Mouse (Mus musculus) ES-Bruce4 (cell line): ENCODE data around the gene St3gal3. TPM values are rescaled to one million over a fixed set of nuclear protein-coding genes. Genes with fewer than 3 reads are reported as not detected.

Experiments
- H3K27ac ChIP-seq: 2 replicates; pipeline ENCODE4 v1.5.1; 2012; ENCODE audit warnings: low read length, inconsistent platforms; ENCODE audit not compliant: insufficient read depth
- H3K27me3 ChIP-seq: 2 replicates; pipeline ENCODE4 v1.6.1; 2012; ENCODE audit warnings: mild to moderate bottlenecking, low read length, inconsistent platforms; ENCODE audit not compliant: control insufficient read depth, poor library complexity, insufficient read depth, severe bottlenecking
- H3K36me3 ChIP-seq: 2 replicates; pipeline ENCODE4 v1.6.1; 2012; ENCODE audit warnings: inconsistent platforms, mild to moderate bottlenecking, low read length, moderate library complexity; ENCODE audit not compliant: control insufficient read depth, poor library complexity, insufficient read depth, severe bottlenecking
- H3K4me1 ChIP-seq: one replicate; pipeline ENCODE4 v1.8.1; 2011; ENCODE audit warnings: low read length; ENCODE audit not compliant: control insufficient read depth, insufficient read depth
- H3K4me3 ChIP-seq: 2 replicates; pipeline ENCODE4 v1.5.1; 2011; ENCODE audit warnings: low read depth, mild to moderate bottlenecking, low read length
- H3K9ac ChIP-seq: 2 replicates; pipeline ENCODE4 v1.6.1; 2012; ENCODE audit warnings: low read depth, mild to moderate bottlenecking, inconsistent platforms; ENCODE audit not compliant: poor library complexity, severe bottlenecking
- H3K9me3 ChIP-seq: replicated peaks from 2 replicates; pipeline ENCODE4 v1.6.1; 2012; ENCODE audit warnings: mild to moderate bottlenecking, low read length, inconsistent platforms; ENCODE audit not compliant: control insufficient read depth, poor library complexity, insufficient read depth, severe bottlenecking
- CTCF ChIP-seq: IDR thresholded peaks from one replicate; pipeline ENCODE4 v1.8.1; 2011; ENCODE audit warnings: low read depth, low read length
- EP300 ChIP-seq: IDR thresholded peaks from 2 replicates; pipeline ENCODE4 v1.6.1; 2011; ENCODE audit warnings: low read depth, low read length; ENCODE audit not compliant: insufficient read depth
- POLR2A ChIP-seq: IDR thresholded peaks from one replicate; pipeline ENCODE4 v1.8.1; 2011; ENCODE audit warnings: low read length; ENCODE audit not compliant: insufficient read depth
- polyA plus RNA-seq: library from polyadenylated mRNA; stranded (reverse); fragments of >200 nt; gene quantifications from 2 replicates; pipeline ENCODE4 v1.2.4, GENCODE M21; 2011; ENCODE audit warnings: low read depth; ENCODE audit not compliant: missing spikeins, insufficient read depth, insufficient read length

St3gal3 gene
- polyA plus RNA-seq, 1 experiment = 13.9 TPM

DNA sequence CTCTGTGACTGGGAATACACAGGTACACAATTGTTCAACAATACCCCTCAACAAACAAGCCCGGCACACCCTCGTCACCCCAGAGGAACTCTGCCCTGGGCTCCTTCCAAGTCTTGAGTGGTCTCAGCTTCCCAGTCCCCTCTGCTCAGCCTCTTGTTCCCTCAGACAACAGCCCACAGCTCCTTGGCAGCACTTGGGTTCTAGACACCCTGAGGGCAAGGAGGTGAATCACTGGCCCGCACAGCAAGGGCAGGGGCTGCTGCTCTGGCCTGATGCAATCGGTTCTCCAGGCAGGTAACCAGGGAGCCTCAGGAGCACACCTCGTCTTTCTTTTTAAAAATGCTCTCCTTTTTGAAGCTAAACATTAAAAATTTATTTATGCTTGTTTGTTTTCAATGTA, 201.5 kb downstream of the St3gal3 start:
- H3K4me3 ChIP-seq = no peak overlapping the region
- H3K4me1 ChIP-seq = no peaks in the 10 kb centered on the region
- no peak overlapping the region for H3K9ac ChIP-seq
- H3K36me3 ChIP-seq = peaks cover under 1% of the 10 kb centered on the region; the same call in 1 of the 2 replicates
- no peak for TF ChIP-seq EP300
- no peak for TF ChIP-seq CTCF
- no peak for TF ChIP-seq POLR2A
- no peak overlapping the region for H3K27ac ChIP-seq
- H3K27me3 ChIP-seq = no peaks in the 10 kb centered on the region
- H3K9me3 ChIP-seq = no peaks in the 10 kb centered on the region

DNA sequence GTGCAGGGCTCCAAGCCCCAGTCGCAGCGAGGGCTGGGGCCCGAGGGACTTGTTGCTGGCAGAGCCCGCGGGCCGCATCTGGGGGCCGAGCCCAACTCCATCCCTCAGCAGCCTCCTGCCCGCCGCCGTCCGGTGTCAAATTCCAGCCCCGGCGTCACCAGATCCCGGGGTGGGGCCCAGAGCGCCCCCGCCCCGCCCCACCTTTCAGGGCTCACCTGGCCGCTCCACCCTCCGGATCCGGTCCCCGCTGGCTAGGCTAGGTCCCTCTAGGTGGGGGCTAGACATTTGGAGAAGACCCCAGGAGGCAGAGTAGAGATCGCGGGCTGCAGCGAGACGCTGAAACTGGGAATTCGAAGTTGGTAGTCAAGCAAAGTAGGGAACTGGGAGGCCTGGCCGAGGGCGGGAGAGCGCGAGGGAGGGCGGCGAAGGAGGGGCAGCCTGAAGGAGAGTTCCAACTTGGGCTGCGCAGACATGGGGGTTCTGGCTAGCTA, 205.3 kb downstream of the St3gal3 start, which contains the start of gene Artn:
TSS of gene Artn (minus strand) at position 373 of the 491 bp plus-strand sequence.
- Histone ChIP-seq H3K9ac (peak within 1 kb of the TSS; percentile 71), H3K4me3 (peak within 1 kb of the TSS; percentile 91), H3K4me1 (no peaks in the 10 kb centered on the region), H3K27ac (no peak within 1 kb of the TSS), H3K9me3 (no peaks in the 10 kb centered on the region), H3K36me3 (no peaks in the 10 kb centered on the region), H3K27me3 (no peaks in the 10 kb centered on the region; the same call in 1 of the 2 replicates)
- TF ChIP-seq POLR2A (no peak), EP300 (peak; percentile 18; the same call in 1 of the 2 replicates)

DNA sequence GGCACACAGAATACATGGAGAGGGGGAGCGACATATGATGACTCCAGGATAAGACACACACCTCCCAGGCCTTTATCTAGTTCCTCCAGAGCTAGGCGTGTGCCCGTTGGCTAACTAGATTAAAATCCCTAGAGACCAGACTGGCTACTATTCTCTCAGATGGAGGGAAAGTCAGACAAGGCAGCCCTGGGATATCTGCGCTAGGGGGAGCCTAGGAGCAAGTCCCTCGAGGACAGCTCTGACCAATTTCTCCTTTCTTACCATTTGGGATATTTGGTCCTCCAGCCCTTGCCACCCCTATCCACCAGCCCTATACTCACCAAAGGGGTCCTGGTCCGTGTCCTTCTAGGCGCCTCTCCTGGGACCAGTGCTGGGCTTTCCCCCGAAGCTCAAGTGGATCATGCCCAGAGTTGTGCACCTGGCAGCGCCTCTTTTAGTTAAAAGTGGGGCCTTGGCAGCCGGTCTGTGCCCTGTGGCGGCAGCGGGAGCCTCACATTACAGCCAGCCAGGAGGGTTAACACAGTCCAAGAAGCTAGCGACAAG, 205.9 kb downstream of the St3gal3 start:
- Histone ChIP-seq H3K9me3 (no peaks in the 10 kb centered on the region), H3K9ac (peak overlapping the region; percentile 71), H3K27me3 (no peaks in the 10 kb centered on the region; the same call in 1 of the 2 replicates), H3K36me3 (no peaks in the 10 kb centered on the region), H3K4me3 (peak overlapping the region; percentile 91), H3K27ac (no peak overlapping the region), H3K4me1 (no peaks in the 10 kb centered on the region)
- TF ChIP-seq POLR2A (no peak), CTCF (peak; percentile 50)

DNA sequence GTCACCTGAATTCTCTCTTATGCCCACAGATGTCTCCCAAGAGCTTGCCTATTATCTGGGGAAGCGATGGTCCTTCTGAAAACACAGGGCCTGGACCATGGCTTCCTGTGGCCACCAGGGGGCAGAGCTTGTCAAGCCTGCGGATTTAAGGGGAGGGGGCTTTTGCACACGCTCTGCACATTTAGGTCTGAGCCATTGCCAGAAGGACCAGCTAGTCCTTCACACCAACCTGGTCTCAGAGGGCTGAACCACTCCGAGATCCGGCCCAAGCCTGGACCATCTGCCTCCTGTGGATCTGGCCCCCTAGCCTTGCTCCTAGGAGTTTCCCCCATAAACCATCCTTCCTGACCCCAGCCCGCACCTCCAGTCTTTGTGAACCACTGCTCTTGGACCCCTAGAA, 206.5 kb downstream of the St3gal3 start:
- no peak overlapping the region for H3K4me3 ChIP-seq
- H3K9ac ChIP-seq = no peak overlapping the region; the same call in 1 of the 2 replicates
- H3K36me3 ChIP-seq = no peaks in the 10 kb centered on the region
- H3K4me1 ChIP-seq = no peaks in the 10 kb centered on the region
- no peaks in the 10 kb centered on the region; the same call in 1 of the 2 replicates for H3K27me3 ChIP-seq
- TF ChIP-seq CTCF (peak; percentile 90), POLR2A (no peak), EP300 (no peak)
- H3K27ac ChIP-seq = no peak overlapping the region
- no peaks in the 10 kb centered on the region for H3K9me3 ChIP-seq

DNA sequence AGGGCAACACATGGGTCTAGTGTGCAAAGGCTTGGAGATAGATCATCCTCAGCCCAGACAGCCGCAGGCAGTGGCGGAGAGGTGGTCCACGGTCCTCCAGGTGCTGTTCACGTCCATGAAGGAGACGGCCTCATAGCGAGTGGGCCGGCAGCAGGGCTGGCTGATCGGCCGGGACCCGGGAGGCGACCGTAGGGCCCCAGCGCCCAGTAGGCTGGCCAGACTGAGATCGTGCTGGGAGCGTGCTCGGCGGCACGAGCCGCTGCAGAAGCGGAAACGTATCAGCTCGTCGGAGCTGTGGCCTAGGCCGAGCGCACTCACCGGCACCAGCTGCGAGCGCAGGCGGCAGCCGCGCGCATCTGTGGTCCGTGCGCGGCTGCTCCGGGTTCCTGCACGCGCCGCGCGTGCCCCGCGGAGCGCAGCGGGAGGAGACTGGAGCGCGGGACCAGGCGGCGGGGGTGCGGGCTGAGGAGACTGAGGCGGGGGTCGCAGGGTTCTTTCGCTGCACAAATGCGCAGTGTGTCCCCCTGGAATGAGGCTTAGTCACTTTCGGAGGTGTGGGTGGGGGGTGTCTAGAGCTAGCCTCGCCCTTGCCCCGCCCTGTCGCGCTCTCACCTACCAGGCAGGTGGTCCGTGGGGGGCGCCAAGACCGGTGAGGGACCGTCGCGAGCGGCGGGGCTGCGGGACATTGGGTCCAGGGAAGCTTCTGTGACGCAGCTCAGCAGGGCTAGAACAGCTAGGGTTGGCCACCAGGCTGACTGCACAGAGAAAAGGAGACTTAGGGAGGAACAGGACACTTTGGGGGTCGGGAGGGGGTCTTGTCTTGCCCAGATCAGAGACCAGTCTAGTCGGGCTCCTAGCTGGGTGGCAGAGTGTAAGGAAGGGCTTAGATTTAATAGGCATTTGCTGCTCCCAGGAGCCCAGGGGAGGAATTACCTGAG, 207.9 kb downstream of the St3gal3 start:
- H3K4me1 ChIP-seq = no peaks in the 10 kb centered on the region
- TF ChIP-seq CTCF (no peak), POLR2A (no peak), EP300 (no peak)
- H3K27me3 ChIP-seq = no peaks in the 10 kb centered on the region; the same call in 1 of the 2 replicates
- no peaks in the 10 kb centered on the region for H3K36me3 ChIP-seq
- H3K27ac ChIP-seq = no peak overlapping the region
- H3K9ac ChIP-seq = peak overlapping the region; percentile 48
- H3K9me3 ChIP-seq = no peaks in the 10 kb centered on the region
- H3K4me3 ChIP-seq = peak overlapping the region; percentile 35

DNA sequence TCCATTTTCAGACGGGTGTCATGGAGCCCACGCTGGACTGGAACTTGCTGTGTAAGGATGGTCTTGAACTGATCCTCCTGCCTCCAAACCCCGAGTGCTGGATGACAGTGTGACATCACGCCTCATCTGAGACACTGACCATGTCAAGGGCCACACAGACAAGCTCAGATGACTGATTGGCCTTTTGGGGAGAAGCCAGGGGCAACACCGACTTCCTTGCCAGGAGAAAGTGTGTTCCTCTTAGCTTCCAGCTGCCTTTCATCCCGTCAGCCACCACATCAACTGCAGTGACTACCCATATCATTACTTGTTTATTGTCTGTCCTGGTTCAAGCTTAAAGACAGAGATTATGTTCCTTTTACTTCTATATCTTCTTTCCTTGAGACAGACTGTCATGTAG, 209.8 kb downstream of the St3gal3 start:
- TF ChIP-seq POLR2A = no peak
- no peak for TF ChIP-seq CTCF
- no peak for TF ChIP-seq EP300
- Histone ChIP-seq H3K4me1 (no peaks in the 10 kb centered on the region), H3K4me3 (no peak overlapping the region), H3K27ac (no peak overlapping the region), H3K9me3 (no peaks in the 10 kb centered on the region), H3K27me3 (no peaks in the 10 kb centered on the region; the same call in 1 of the 2 replicates), H3K36me3 (no peaks in the 10 kb centered on the region), H3K9ac (no peak overlapping the region)
